Mouse (Mus musculus) forebrain, postnatal 0 days (tissue): ENCODE measurements around the gene Eif3m. TPM values are rescaled to one million over a fixed set of nuclear protein-coding genes. Genes with fewer than 3 reads are reported as not detected.

ENCODE experiments used
- ATAC-seq: fragments of 200-750 bp; cut with Nextera tagmentation; 2 replicates; pipeline ENCODE4 v1.8.0; 2017; ENCODE audit warnings: mild to moderate bottlenecking, moderate library complexity
- DNase-seq: peaks from one replicate; pipeline ENCODE4 v3.0.0-alpha.2; 2015
- H3K27ac ChIP-seq: fragments of 300-500 bp; sonication (generic); 2 replicates; pipeline ENCODE4 v1.5.1; 2014; ENCODE audit warnings: low read depth, mild to moderate bottlenecking, antibody characterized with exemption, low read length, moderate library complexity, mixed read lengths
- H3K27me3 ChIP-seq: fragments of 300-500 bp; sonication (generic); 2 replicates; pipeline ENCODE4 v1.6.1; 2014; ENCODE audit warnings: mild to moderate bottlenecking, low read length, mixed read lengths; ENCODE audit not compliant: insufficient read depth
- H3K36me3 ChIP-seq: fragments of 300-500 bp; sonication (generic); 2 replicates; pipeline ENCODE4 v1.6.1; 2014; ENCODE audit warnings: mild to moderate bottlenecking, moderate library complexity; ENCODE audit not compliant: insufficient read depth
- H3K4me1 ChIP-seq: fragments of 300-500 bp; sonication (generic); 2 replicates; pipeline ENCODE4 v1.6.1; 2014; ENCODE audit warnings: antibody characterized with exemption; ENCODE audit not compliant: insufficient read depth
- H3K4me2 ChIP-seq: fragments of 300-500 bp; sonication (generic); 2 replicates; pipeline ENCODE4 v1.6.1; 2014; ENCODE audit warnings: low read depth, mild to moderate bottlenecking, moderate library complexity
- H3K4me3 ChIP-seq: fragments of 300-500 bp; sonication (generic); 2 replicates; pipeline ENCODE4 v1.5.1; 2014; ENCODE audit warnings: low read depth, low read length, mixed read lengths
- H3K9ac ChIP-seq: fragments of 300-500 bp; sonication (generic); 2 replicates; pipeline ENCODE4 v1.6.1; 2014; ENCODE audit warnings: mild to moderate bottlenecking
- H3K9me3 ChIP-seq: fragments of 300-500 bp; sonication (generic); 2 replicates; pipeline ENCODE4 v1.6.1; 2016; ENCODE audit warnings: low read length
- CTCF ChIP-seq: sonication (generic); IDR thresholded peaks from 2 replicates; pipeline ENCODE4 v1.5.1; 2016; ENCODE audit warnings: antibody characterized with exemption, control low read depth, low read depth
- WGBS: fragments of 180-500 bp; shearing (Covaris S2); extraction: QIAGEN DNeasy Blood & Tissue Kit; methylation state at CpG from one replicate; pipeline ENCODE4 v1.1.7; 2014; 5-methylcytosine and 5-hydroxymethylcytosine counted together
- polyA plus RNA-seq: library from polyadenylated mRNA; unstranded; fragments of >200 nt; fragmentation: Nextera tagmentation; extraction: Ambion mirVana; gene quantifications from 2 replicates; pipeline ENCODE4 v1.2.1, GENCODE M21; 2015
- total RNA-seq: library from RNA; depleted of rRNA; stranded (reverse); fragments of >200 nt; gene quantifications from 2 replicates; pipeline ENCODE4 v1.2.3, GENCODE M21; 2014

The Eif3m gene
- total and polyA plus RNA-seq, 2 experiments from 2014 or later, result 191 to 192 TPM

DNA sequence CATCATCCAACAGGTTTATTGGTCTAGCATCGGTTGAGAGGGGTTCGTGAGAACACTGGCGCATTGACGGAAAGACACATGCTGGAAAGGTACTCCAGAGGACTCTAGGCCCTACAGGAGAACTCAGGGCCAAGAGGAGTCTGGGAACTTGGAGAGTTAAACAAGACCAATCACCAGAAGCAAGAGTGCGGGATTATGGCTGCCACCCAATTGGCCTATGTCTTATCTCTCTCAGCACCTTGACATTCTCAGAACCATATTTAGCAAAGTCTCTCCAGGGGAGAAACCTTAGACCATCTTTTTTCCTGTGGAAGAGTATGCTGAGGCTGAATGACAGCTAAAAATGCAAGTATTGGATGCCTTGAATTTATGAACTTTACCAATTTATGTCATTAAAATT lies 22.0 kb upstream of the Eif3m start:
- DNase-seq (no peak), ATAC-seq (no peak)
- Histone ChIP-seq H3K4me2 (no peak overlapping the region), H3K9ac (no peak overlapping the region), H3K9me3 (no peaks in the 10 kb centered on the region), H3K4me3 (no peak overlapping the region), H3K36me3 (no peaks in the 10 kb centered on the region), H3K27me3 (no peaks in the 10 kb centered on the region), H3K27ac (no peak overlapping the region), H3K4me1 (no peaks in the 10 kb centered on the region)
- WGBS, result 95% methylated on average over 5 of the region's 5 CpGs
- no peak for TF ChIP-seq CTCF

DNA sequence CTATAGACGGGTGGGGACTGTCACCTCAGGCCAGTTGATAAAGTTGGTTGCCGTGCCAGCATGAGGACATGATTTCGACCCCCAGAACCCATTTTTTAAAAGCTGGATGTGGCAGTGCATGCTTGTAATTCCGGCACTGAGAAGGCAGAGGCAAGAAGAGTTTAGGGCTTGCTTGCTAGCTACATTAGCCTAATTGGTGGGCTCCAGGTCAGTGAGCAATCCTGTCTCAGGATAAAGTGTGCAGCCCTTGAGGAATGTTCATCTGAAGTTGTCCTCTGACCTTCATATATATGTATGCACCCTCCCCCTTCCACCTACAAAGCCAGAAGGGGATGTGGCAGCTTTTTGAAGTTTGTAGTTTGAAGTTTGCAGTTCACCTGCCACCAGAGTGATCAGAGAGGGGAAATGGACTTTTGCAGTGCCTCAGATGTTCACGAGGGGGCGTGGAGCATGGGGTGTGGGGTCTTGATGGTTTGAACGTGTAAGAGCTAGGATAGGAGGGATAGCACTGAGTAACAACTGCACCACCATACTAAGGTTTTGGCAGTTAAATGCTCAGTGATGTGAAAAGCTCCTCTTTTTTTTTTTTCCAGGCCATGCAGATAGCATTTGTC lies 21.2 kb upstream of the Eif3m start:
- Histone ChIP-seq H3K4me2 (no peak overlapping the region), H3K27me3 (no peaks in the 10 kb centered on the region), H3K9ac (no peak overlapping the region), H3K4me3 (no peak overlapping the region), H3K4me1 (no peaks in the 10 kb centered on the region), H3K36me3 (no peaks in the 10 kb centered on the region), H3K9me3 (no peaks in the 10 kb centered on the region), H3K27ac (no peak overlapping the region)
- WGBS, result 82% methylated on average over 7 of the region's 7 CpGs
- DNase-seq (no peak), ATAC-seq (no peak)
- no peak for TF ChIP-seq CTCF

DNA sequence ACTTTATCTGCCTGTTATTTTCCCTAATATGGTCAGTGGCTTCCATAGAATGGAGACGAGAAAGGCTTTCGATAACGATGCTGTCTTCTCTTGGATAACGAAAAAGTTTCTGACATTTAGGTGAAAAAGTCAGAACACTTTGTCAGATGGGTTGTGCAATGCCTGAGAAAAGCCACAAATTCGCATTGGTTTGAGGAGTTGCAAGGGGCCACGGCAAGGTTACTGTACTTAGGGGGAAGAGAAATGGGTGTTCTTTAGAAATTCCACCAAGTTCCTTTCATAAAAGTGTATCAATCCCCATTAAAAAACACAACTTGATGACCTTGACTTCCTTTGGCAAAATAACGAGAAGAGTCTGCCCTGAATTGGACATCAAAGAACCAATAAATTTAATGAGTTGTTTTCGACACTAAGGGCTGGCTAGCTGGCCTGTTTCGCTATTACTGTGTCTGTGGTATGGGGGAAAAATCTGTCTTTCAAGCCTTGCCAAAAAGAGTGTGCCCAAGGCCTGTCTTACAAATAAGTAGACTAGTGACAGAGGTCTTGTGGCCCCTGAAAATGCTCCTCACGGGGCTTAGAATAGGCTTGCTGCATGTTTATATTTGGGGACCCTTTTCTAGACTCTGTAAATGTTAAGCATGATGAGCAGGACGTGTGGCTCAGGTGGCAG lies 19.7 kb upstream of the Eif3m start:
- Histone ChIP-seq H3K9me3 (no peaks in the 10 kb centered on the region), H3K4me1 (no peaks in the 10 kb centered on the region), H3K4me3 (no peak overlapping the region), H3K36me3 (no peaks in the 10 kb centered on the region), H3K27ac (no peak overlapping the region), H3K4me2 (no peak overlapping the region), H3K9ac (no peak overlapping the region), H3K27me3 (no peaks in the 10 kb centered on the region)
- DNase-seq (no peak), ATAC-seq (no peak)
- 47% methylated on average over 11 of the region's 11 CpGs for WGBS
- no peak for TF ChIP-seq CTCF

DNA sequence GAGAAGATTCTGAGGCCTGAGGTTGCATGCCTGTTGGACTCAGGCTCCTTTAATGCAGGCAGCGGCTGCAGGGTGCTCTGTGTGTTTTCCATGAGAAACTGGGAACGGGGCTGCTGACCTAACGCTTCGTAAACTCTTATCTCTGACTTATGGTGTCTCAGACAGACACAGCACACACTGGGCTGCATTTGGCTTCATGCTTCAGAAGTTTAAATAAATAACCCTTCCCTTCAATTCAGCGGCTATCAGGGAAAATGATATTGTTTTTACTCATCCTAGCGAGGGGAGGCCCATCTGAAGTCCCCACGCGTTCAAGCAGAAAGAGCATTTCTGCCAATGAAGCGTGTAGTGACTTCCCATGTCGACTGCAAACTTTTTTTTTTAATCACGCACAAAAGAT lies 19.1 kb upstream of the Eif3m start:
- H3K9ac ChIP-seq, result no peak overlapping the region
- no peaks in the 10 kb centered on the region for H3K4me1 ChIP-seq
- TF ChIP-seq CTCF, result no peak
- no peak for ATAC-seq
- WGBS, result 34% methylated on average over 11 of the region's 11 CpGs
- H3K27ac ChIP-seq, result no peak overlapping the region
- H3K36me3 ChIP-seq, result no peaks in the 10 kb centered on the region
- H3K9me3 ChIP-seq, result no peaks in the 10 kb centered on the region
- H3K4me3 ChIP-seq, result no peak overlapping the region
- no peak for DNase-seq
- no peaks in the 10 kb centered on the region for H3K27me3 ChIP-seq
- H3K4me2 ChIP-seq, result no peak overlapping the region

DNA sequence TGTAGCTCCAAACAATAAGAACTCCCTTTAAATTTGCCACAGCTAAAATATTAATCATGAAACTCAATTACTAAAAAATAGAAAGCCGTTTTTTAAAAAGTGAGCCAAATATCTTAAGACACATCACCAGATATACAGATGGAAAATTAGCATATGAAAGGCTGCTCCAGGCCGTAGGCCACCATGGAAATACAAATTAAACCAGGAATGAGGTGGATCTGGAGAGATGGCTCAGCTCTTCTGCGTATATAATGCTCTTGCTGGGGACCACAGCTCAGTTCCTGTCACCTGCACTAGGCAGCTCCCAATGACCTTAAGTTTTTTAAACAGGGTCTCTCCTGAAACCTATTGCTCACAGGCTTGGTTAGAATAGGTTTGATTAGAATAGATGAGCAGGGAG lies 17.2 kb upstream of the Eif3m start:
- Histone ChIP-seq H3K9me3 (no peaks in the 10 kb centered on the region), H3K27ac (no peak overlapping the region), H3K4me3 (no peak overlapping the region), H3K36me3 (no peaks in the 10 kb centered on the region), H3K9ac (no peak overlapping the region), H3K4me1 (no peaks in the 10 kb centered on the region), H3K4me2 (no peak overlapping the region), H3K27me3 (no peaks in the 10 kb centered on the region)
- TF ChIP-seq CTCF, result no peak
- WGBS, result 31% methylated on average over 3 of the region's 3 CpGs
- ATAC-seq (no peak), DNase-seq (no peak)

DNA sequence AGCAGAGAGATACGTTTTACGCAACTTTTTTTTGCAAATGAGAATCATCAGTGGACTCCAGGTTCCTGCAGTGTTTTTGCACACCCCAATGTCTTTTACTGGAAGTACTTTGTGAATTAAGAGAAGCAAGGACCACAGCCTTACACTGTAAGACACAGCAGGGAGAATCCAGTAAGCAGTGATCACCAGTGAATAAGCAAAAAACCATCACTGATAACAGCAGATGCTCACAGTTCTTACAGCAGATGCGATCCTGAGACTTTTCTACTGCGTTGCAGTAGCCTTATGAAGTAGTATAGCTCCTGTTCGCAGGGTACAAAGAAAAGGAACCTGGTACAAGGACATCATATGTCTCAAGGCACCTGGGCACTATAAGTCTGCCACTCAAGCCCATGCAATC lies 13.6 kb upstream of the Eif3m start:
- Histone ChIP-seq H3K4me2 (no peak overlapping the region), H3K27ac (no peak overlapping the region), H3K36me3 (no peaks in the 10 kb centered on the region), H3K27me3 (no peaks in the 10 kb centered on the region), H3K9me3 (no peaks in the 10 kb centered on the region), H3K9ac (no peak overlapping the region), H3K4me3 (no peak overlapping the region), H3K4me1 (no peaks in the 10 kb centered on the region)
- TF ChIP-seq CTCF, result no peak
- DNase-seq (no peak), ATAC-seq (no peak)
- WGBS, result 92% methylated on average over 5 of the region's 5 CpGs

DNA sequence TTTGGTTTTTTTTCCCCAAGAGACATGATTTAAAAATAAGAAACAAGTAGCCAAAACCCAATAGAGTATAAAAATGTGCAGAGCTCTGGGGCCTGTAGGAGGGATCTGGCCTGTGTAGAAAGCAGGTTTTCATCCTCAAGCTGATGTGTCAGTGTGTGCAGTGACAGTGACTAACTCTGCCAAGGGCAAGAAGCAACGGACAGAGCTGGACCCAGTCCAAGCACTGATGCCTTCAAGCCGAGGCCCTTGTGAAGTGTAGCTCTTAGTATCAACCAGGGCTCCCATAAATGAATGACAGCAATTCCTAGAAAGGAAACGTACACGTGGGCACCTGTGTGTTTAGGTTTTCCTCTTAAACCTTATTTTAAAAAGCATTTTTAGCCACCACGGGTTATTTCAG lies 11.9 kb upstream of the Eif3m start:
- no peak for DNase-seq
- H3K4me3 ChIP-seq, result no peak overlapping the region
- H3K9ac ChIP-seq, result no peak overlapping the region
- H3K27me3 ChIP-seq, result no peaks in the 10 kb centered on the region
- no peaks in the 10 kb centered on the region for H3K4me1 ChIP-seq
- no peaks in the 10 kb centered on the region for H3K36me3 ChIP-seq
- no peaks in the 10 kb centered on the region for H3K9me3 ChIP-seq
- no peak overlapping the region for H3K27ac ChIP-seq
- no peak for ATAC-seq
- no peak overlapping the region for H3K4me2 ChIP-seq
- 71% methylated on average over 5 of the region's 5 CpGs for WGBS
- no peak for TF ChIP-seq CTCF
